Mouse (Mus musculus) induced T-regulatory cell, adult 2 months (primary cell): ENCODE measurements around the gene Tead4.

Source experiments
- DNase-seq: peaks from one replicate; pipeline ENCODE4 v3.0.0-alpha.2; 2012; ENCODE audit warnings: low read depth

The Tead4 gene

GRCm38 (mm10) chr6:128300134-128301001 lies at the start of gene Tead4:
Gene Tead4, minus strand, starts transcription at chr6:128300823.
- DNase-seq, result peak; percentile 12

DNA sequence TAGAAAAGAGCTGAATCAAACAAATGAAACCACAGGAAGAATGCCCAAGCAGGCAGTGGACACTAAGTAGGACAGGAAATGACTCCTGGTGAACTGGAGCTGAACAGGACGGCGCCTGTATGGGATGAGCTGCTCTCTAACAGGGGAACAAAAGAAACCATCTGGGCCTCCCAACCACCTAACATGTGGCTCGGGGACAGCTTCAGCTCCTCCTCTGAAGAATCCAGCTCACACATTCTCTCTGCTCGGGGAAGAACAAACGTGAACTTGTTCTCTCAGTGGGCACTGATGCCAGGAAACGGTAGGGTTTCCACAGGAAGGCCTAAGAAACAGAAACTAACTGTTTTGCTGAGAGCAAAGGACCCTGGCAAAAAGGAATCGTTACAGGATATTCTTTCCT lies 49.1 kb upstream of the Tead4 start:
- DNase-seq, result no peak

GRCm38 (mm10) chr6:128346782-128347181 lies 46.2 kb upstream of the Tead4 start:
- no peak for DNase-seq

DNA sequence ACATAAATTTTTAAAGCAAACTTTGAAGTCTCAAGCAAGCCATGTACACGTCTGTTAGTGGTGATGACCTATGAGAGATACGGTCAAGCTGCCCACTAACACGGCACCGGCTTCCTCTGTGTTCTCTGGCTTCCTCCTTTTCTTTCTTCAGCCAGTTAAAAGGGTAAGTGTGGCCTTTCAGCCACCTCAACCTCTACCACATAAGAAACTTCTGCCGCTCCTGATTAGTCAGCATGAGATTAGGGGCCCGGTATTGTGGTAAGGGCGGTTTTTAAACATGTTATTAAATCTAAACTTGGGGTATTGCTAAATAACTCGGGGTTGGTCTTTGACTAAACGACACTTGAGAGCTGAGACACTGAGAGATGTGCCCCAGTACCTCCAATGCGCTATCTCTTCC lies 45.0 kb upstream of the Tead4 start:
- peak; percentile 9 for DNase-seq

DNA sequence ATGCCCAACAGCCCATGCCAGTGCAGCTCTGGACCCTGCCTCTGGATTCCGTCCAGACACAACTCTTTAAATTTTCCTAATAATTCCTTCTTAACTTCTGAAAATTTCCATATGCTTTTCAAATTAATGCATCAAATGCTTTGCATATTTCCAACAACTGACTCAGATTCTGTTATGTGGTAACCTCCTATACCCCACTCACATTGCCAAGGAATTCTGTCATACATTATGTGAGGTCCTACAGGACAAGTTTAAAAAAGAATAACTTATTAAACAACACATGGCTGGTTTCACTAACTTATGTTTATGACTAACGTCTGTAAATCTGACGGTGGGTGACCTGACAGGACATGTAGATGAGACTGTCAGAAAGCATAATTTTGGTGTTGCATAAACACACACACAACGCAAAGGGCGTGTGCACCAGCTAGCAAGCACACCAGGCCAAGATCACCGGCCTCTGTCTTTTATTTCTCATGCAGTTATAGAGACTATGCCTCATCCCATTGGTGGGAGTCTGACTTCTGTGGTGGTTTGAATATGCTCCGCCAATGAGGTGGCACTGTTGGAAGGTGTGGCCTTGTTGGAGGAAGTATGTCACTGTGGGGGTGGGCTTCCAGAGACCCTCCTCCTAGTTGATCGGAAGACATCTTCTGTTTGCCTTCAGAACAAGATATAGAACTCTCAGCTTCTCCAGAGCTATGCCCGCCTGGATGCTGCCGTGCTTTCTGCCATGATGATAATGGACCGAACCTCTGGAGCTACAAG lies 41.5 kb upstream of the Tead4 start:
- DNase-seq, result no peak

DNA sequence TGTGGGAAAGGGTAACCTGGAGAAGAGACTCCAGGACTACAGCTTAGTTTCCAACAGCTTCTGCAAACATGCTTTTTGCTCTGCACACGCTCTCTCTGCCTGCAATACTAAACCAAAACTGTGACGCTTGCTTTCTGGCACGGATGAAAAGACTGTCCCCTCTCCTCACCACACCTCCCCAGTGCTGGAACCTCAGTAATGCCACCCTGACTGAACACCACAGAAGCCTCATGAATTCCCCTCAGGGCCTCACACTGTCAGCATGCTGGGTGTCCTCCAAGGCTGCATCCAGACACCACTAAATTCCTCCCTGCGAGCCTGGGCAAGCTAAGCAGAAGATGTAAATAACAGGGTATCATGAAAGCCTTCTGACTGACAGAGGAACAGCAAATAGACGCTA lies 38.3 kb upstream of the Tead4 start:
- no peak for DNase-seq

DNA sequence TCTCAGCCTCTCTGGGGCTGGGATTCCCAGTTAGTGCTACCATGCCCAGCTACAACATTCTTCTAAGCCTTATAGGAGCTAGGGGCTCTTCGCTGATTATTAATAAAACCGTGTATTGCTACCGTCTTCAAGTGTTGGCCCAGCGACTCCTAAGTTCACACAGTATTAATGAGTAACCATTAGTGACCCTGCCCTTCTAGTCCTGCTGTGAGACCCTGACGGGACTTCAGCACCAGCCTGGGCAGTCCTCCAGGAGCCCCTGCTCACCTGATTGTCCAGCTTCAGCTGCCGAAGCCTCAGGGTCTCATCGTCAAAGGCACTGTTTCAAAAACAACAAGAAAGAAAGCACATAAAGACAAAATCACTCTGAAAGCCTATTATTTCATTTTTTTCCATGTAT lies 36.8 kb upstream of the Tead4 start:
- DNase-seq, result no peak

DNA sequence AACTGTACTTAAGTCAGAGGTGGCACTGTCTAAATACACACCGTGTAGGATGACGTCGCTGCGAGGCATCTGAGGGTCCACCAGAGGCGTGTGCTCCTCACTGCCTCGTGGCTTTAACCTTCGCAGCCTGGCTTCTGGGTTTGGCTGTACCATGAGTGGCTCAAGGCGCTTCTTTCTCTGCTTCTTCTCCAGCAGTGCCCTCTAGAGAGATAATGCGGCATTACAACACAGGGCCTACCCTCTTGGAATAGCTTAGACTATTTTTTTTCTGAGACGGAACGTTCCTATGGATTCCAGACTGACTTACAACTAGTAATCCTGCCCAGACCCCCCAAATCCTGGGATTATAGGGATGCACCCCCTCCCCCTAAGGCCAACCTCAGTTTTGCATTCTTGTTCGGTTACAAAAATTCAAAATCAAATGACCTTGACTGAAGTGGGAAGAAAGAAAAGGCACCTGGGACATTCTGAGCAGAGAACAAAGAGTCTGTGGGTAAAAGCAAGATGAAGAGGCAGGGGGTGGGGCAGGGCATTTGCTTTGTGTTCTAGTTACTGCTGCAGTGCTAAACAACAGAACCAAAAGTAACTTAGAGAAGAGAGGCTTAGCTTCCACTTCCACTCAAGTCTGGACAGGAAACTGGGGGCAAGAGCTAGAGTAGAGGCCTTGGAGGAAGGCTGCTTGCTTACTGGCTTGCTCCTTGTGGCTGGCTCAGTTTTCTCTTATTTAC lies 33.9 kb upstream of the Tead4 start:
- DNase-seq, result peak; percentile 80

- DNase-seq, result peak; percentile 86
Measured at GRCm38 (mm10) chr6:128318317-128318716, 17.7 kb upstream of the Tead4 start.

DNA sequence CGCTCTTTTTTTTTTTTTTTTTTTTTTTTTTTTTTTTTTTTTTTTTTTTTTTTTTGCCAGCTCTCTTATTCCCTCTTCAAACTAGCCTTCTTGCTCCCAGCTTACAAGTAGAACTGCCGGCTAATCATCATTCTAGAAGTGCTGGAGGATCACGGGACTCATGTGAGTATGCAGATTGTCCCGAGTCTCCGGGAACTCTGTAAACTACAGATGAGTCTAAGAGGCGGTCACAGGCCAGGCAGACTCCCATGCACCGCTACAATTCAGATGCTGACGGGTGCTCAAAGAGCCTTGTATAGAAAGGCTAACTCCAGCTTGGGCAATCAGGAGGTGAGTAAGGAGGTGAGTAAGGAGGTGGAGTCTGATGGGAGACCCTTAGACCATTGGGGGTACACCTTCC lies 15.0 kb upstream of the Tead4 start:
- no peak for DNase-seq

DNA sequence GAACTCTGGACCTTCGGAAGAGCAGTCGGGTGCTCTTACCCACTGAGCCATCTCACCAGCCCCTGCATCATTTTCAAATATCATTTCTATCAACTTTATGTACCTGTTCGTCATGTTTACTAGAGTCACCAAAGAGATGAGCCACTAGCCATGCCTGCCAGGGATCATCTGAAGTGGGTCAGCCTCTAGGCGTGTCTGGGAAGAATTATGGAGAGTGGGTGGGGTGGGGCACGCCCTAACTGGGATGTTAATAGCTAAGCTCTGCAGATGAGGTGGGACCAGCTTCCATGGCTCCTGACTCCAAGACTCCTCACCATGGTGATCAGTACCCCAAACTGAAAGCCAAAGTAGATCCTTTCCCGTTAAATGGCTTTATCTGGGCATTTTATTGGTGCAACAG lies 14.2 kb upstream of the Tead4 start:
- DNase-seq, result no peak

DNA sequence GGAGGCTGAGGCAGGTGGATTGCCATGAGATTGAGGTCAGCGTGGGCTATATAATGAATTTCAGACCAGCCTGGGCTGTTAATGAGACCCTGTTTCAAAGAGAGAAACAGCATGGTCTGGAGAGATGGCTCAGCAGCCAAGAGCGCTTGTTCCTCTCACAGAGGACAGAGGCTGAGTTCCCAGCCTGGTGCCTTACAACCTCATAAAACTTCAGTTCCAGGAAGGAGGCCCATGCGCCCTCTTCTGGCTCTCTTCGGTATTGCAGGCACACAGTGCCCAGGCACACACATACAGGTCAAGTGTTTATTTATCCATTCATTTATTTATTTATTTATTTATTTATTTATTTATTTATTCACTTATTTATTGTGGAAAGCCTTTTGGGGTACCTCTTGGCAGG lies 7.7 kb upstream of the Tead4 start:
- peak; percentile 73 for DNase-seq

DNA sequence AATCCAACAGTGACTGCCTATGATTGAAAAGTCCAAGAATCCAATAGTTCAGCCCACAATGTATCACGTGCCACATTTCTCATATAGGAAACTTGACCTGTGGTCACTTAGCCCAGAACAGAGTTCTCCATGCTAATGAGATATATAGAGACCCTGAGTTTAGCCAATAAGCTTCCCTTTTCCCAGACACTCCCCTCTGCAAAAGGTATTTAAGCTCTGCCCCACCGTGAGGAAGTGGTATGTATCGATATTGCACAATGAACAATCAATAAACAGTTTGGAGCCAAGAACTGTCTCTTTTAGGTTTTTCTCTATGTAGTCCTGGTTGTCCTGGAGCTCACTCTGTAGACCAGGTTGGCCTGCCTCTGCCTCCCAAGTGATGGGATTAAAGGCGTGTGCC lies 4.2 kb upstream of the Tead4 start:
- no peak for DNase-seq

GRCm38 (mm10) chr6:128302640-128303039 lies 2.0 kb upstream of the Tead4 start:
- DNase-seq, result peak; percentile 26

GRCm38 (mm10) chr6:128301891-128302290 lies 1.3 kb upstream of the Tead4 start:
- no peak for DNase-seq

DNA sequence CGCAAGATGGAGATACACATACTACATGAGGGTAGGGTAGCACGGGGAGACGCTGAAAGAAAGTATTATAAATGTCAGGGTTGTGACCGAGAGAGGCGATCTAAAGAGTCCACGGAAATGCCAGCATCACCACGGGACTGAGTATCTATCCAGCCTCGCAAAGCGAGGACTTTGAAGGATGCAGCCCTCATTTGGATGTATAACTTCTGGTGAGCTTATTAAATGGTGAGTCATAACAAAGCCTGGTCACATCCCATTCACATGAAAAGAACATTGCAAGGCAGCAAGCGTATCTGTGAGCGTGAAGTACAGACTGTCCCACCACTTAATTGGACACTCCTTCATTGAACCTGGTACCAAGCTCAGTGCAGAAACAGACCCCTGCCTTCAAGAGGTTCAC lies 835 bp upstream of the Tead4 start:
- DNase-seq, result no peak

DNA sequence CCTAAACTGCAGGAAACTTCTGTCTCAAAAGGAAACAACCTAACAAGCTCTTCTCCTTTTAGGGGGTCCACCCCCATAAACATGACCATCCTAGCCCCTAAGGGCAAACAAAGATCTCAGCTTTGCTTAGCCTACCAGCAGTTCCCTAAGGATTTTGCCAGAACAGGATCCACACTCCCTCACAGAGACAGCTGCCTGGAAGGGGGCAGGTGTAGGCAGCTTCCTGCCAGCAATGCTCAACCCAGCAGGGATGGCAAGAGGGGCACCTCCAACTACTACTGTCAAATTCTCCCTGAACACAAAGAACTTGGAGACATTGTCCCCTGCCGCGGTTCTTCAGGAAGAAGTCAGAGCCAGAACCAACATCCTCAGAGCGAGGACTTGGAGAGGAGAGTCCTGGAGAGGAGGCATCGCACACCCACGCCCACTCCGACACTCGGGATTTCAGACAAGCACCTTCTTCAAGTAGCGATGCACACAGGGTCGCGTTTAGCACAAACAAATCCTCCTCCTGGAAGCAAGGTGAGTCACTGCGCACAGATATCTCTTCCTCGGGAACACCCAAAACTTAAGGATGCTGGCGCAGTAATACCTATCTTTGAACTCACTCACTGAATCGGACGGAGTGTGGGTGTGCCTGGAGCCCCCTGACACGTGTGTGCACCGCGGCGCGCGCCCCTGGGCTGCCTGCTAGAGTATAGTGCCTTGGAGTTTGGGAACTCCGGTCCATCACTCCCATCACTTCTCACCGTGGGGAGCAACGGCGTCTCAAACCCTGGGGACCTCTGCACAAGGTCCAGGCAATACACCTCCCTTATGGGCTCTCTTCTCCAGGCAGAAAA lies 1.1 kb downstream of the Tead4 start:
- no peak for DNase-seq

GRCm38 (mm10) chr6:128298246-128298645 lies 2.4 kb downstream of the Tead4 start:
- no peak for DNase-seq

GRCm38 (mm10) chr6:128296750-128297393 lies 3.8 kb downstream of the Tead4 start:
- no peak for DNase-seq

- DNase-seq, result no peak
Measured at GRCm38 (mm10) chr6:128295876-128296749, 4.5 kb downstream of the Tead4 start.
